Mouse (Mus musculus): ENCODE measurements around the gene Maml3.

- TF ChIP-seq CTCF (IDR thresholded peaks at IDR 0.05; ENCODE audit: low read depth) (no peak), EP300 (optimal IDR thresholded peaks at IDR 0.05) (no peak)
Observed at GRCm38 (mm10) chr3:51773587-51773986, 331.3 kb downstream of the Maml3 start.

Data from stomach, postnatal 0 days (tissue).